Mouse (Mus musculus): Measurements from ENCODE around the gene Cwc22. TPM values are rescaled to one million over a fixed set of nuclear protein-coding genes. Genes with fewer than 3 reads are reported as not detected.

Gene Cwc22
- total RNA-seq, 2 experiments from 2014 or later: 11.1 to 11.9 TPM

GRCm38 (mm10) chr2:77969956-77970355, 23.8 kb upstream of the Cwc22 start:
- DNase-seq: no peak

GRCm38 (mm10) chr2:77962450-77963193, 16.4 kb upstream of the Cwc22 start:
- DNase-seq: no peak

GRCm38 (mm10) chr2:77961256-77961655, 15.1 kb upstream of the Cwc22 start:
- no peak for DNase-seq

- no peak for DNase-seq
Measured at GRCm38 (mm10) chr2:77960711-77961110, 14.5 kb upstream of the Cwc22 start.

GRCm38 (mm10) chr2:77959341-77959740, 13.2 kb upstream of the Cwc22 start:
- no peak for DNase-seq

GRCm38 (mm10) chr2:77951415-77951913, 5.3 kb upstream of the Cwc22 start:
- no peak for DNase-seq

- peak in 1 of 2 experiments; percentile 0 for DNase-seq
Measured at GRCm38 (mm10) chr2:77950111-77950510, 3.9 kb upstream of the Cwc22 start.

- DNase-seq: peak in 1 of 2 experiments; percentile 0
Measured at GRCm38 (mm10) chr2:77949521-77949920, 3.3 kb upstream of the Cwc22 start.

GRCm38 (mm10) chr2:77948921-77949320, 2.7 kb upstream of the Cwc22 start:
- DNase-seq: peak in 1 of 2 experiments; percentile 0

GRCm38 (mm10) chr2:77948126-77948525, 2.0 kb upstream of the Cwc22 start:
- no peak for DNase-seq

GRCm38 (mm10) chr2:77947161-77947870, 1.1 kb upstream of the Cwc22 start:
- DNase-seq: peak in 1 of 2 experiments; percentile 0

- DNase-seq: no peak
Measured at GRCm38 (mm10) chr2:77944860-77945595, 1.1 kb downstream of the Cwc22 start.

- DNase-seq: no peak
Measured at GRCm38 (mm10) chr2:77944281-77944680, 1.9 kb downstream of the Cwc22 start.

GRCm38 (mm10) chr2:77941944-77942343, 4.2 kb downstream of the Cwc22 start:
- no peak for DNase-seq

GRCm38 (mm10) chr2:77938317-77938716, 7.9 kb downstream of the Cwc22 start:
- no peak for DNase-seq

GRCm38 (mm10) chr2:77937818-77938217, 8.4 kb downstream of the Cwc22 start:
- DNase-seq: no peak

GRCm38 (mm10) chr2:77934138-77934537, 12.0 kb downstream of the Cwc22 start:
- DNase-seq: no peak

- DNase-seq: no peak
Measured at GRCm38 (mm10) chr2:77933630-77934029, 12.5 kb downstream of the Cwc22 start.

- DNase-seq: no peak
Measured at GRCm38 (mm10) chr2:77931958-77932357, 14.2 kb downstream of the Cwc22 start.

GRCm38 (mm10) chr2:77928352-77928751, 17.8 kb downstream of the Cwc22 start:
- DNase-seq: no peak

- no peak for DNase-seq
Measured at GRCm38 (mm10) chr2:77926468-77926867, 19.7 kb downstream of the Cwc22 start.

- DNase-seq: no peak
Measured at GRCm38 (mm10) chr2:77925997-77926396, 20.2 kb downstream of the Cwc22 start.
